Mouse (Mus musculus) C2C12 (cell line): ENCODE measurements around the gene Ppef1. TPM values are rescaled to one million over a fixed set of nuclear protein-coding genes. Genes with fewer than 3 reads are reported as not detected.

Experiments used
- H3K27me3 ChIP-seq: one replicate; pipeline ENCODE4 v1.6.1; 2011; ENCODE audit not compliant: control insufficient read depth, insufficient read depth, insufficient read length
- H3K36me3 ChIP-seq: one replicate; pipeline ENCODE4 v1.6.1; 2011; ENCODE audit not compliant: control insufficient read depth, insufficient read depth
- H3K4me3 ChIP-seq: one replicate; pipeline ENCODE4 v1.5.1; 2011; ENCODE audit warnings: mild to moderate bottlenecking, control low read depth; ENCODE audit not compliant: poor library complexity, insufficient read depth, severe bottlenecking
- H3K79me2 ChIP-seq: one replicate; pipeline ENCODE4 v1.6.1; 2011; ENCODE audit not compliant: control insufficient read depth, insufficient read depth
- H3K79me3 ChIP-seq: one replicate; pipeline ENCODE4 v1.6.1; 2011; ENCODE audit warnings: low read depth, control low read depth
- H3ac ChIP-seq: one replicate; pipeline ENCODE3; 2011; ENCODE audit warnings: low read depth; ENCODE audit not compliant: control insufficient read depth, insufficient read length
- CEBPB ChIP-seq: IDR thresholded peaks from one replicate; pipeline ENCODE4 v1.6.1; 2011; ENCODE audit warnings: low read depth, mild to moderate bottlenecking, control low read depth, moderate library complexity
- CTCF ChIP-seq: IDR thresholded peaks from one replicate; pipeline ENCODE4 v1.5.1; 2011; ENCODE audit not compliant: control insufficient read depth, insufficient read depth, insufficient read length
- FOSL1 ChIP-seq: IDR thresholded peaks from one replicate; pipeline ENCODE4 v1.8.0; 2011; ENCODE audit warnings: mild to moderate bottlenecking, low read length; ENCODE audit not compliant: poor library complexity, insufficient read depth, severe bottlenecking
- MAX ChIP-seq: IDR thresholded peaks from one replicate; pipeline ENCODE4 v1.6.1; 2011; ENCODE audit warnings: mild to moderate bottlenecking, control low read depth
- MYOD1 ChIP-seq: IDR thresholded peaks from one replicate; pipeline ENCODE4 v1.6.1; 2011; ENCODE audit warnings: low read depth; ENCODE audit not compliant: control insufficient read depth, insufficient read length
- MYOG ChIP-seq: IDR thresholded peaks from one replicate; pipeline ENCODE4 v1.6.1; 2011; ENCODE audit not compliant: control insufficient read depth, insufficient read length; ENCODE audit errors: extremely low read depth
- USF1 ChIP-seq: IDR thresholded peaks from one replicate; pipeline ENCODE4 v1.6.1; 2011; ENCODE audit warnings: low read depth, mild to moderate bottlenecking, control low read depth, moderate library complexity
- polyA plus RNA-seq: library from polyadenylated mRNA; unstranded; fragments of >200 nt; fragmentation: generic; extraction: Trizol; gene quantifications from one replicate; pipeline ENCODE4 v1.2.1, GENCODE M21; 2012; ENCODE audit warnings: missing spikeins

Gene Ppef1
- polyA plus RNA-seq, 1 experiment = 0.19 TPM

DNA sequence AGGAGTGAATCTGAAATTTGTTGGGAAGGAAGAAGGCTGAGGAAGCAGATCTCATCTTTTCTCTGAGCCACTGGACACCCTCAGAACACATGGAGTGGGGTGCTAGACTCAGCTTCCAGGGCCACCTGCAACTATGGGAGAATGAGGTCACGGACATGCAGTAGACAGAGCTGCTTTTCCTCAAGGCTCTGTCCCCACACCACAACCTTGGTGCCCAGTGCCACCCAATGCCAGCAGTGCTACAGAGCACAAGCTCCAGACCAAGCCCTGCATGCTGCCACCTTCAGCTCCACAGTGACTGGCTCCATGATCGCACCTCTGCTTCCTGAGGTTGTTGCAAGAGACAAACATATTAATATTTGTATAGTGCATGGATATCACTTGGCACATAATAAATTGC lies 132.2 kb downstream of the Ppef1 start:
- no peak for TF ChIP-seq USF1
- no peak for TF ChIP-seq MYOD1
- H3K79me3 ChIP-seq = no peaks in the 10 kb centered on the region
- H3K27me3 ChIP-seq = no peaks in the 10 kb centered on the region
- no peaks in the 10 kb centered on the region for H3K79me2 ChIP-seq
- H3ac ChIP-seq = no peak overlapping the region
- H3K36me3 ChIP-seq = no peaks in the 10 kb centered on the region
- H3K4me3 ChIP-seq = no peak overlapping the region

DNA sequence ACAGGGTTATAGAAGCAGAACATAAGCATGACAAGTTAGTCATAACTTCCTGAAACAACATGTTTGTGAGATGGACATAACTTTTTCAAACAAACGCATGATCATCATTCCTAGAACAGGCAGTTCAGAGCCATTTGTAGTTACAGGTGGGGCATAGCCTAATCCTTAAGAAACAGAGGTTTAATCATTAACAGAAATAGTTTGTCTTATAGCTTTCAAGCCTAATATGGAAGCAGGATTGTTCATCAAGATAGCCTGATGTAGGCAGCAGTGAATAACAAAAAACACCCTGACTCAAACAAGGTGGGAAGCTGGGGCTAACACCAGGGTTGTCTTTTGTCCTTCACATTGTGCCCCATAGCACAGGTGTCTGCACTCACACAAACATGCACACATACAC lies 132.8 kb downstream of the Ppef1 start:
- H3K79me3 ChIP-seq = no peaks in the 10 kb centered on the region
- H3ac ChIP-seq = no peak overlapping the region
- no peaks in the 10 kb centered on the region for H3K36me3 ChIP-seq
- H3K27me3 ChIP-seq = no peaks in the 10 kb centered on the region
- H3K79me2 ChIP-seq = no peaks in the 10 kb centered on the region
- H3K4me3 ChIP-seq = no peak overlapping the region
- no peak for TF ChIP-seq CTCF
- no peak for TF ChIP-seq USF1
- no peak for TF ChIP-seq MYOD1
- no peak for TF ChIP-seq MYOG
- TF ChIP-seq CEBPB = no peak
- TF ChIP-seq MAX = no peak
- no peak for TF ChIP-seq FOSL1

DNA sequence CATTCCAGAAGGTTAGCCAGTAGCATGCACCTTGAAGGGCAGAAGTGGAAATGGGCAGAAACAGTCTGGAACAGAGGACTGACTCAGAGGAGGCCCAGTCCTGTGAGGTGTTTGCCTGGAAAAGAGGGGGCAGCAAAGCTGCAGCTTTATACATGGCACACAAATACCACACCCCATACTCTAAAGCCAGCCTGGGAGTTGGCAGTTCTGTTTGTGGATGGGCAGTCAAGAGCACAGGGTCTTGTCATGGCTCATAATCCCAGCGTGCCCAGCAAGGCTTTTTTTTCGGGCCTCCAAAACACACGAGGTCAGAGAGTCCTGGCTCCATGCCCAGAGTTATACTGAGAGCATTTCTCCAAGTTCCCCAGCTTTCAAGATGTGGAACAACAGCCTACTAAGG lies 134.5 kb downstream of the Ppef1 start:
- Histone ChIP-seq H3ac (no peak overlapping the region), H3K79me3 (no peaks in the 10 kb centered on the region), H3K27me3 (no peaks in the 10 kb centered on the region), H3K36me3 (no peaks in the 10 kb centered on the region), H3K79me2 (no peaks in the 10 kb centered on the region), H3K4me3 (no peak overlapping the region)
- TF ChIP-seq CEBPB (no peak), MAX (no peak), FOSL1 (no peak), CTCF (no peak), USF1 (no peak), MYOG (no peak), MYOD1 (no peak)

DNA sequence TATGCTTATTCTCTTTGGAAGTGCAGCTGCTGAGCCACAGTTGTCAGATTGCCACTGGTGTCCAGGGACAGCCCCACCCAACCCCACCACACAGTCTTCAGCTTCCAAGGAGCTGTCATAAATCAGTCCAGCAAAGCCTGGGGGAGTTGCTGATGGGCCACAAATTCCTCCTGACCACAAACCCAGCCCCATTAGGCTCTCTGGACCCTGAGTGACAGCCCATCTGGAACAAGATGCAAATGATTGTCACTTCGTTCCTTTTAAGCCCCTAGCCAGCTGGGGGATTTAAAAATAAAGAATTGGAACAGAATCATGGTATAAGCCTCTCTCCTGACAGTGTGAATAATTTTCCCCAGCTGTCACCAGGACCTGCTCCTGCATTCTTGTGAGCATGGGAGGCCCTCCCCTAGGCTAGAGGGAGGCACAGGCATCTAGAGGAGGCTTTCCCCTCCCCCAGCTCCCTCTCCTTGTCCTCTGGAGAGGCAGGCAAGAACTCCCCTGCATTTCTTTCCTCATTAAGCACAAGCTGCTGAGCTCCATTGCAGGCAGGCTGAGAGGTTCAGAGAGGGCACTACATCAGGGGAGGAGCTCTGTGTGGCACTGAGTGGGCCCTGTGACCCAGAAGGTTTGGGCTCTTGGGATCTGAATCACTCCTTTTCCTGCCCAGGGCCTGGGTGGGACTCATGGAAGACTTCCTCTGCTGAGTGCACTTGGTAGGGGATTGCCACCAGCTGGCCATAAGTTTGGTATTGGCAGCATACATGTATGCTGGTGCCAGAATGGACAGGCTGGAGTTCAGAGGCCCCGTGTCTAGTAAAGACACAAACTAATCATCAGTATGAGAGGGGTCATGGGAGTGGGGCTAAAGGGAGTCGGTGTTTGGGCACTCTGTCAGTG lies 136.8 kb downstream of the Ppef1 start:
- Histone ChIP-seq H3K79me2 (no peaks in the 10 kb centered on the region), H3K79me3 (no peaks in the 10 kb centered on the region), H3K27me3 (no peaks in the 10 kb centered on the region), H3K4me3 (no peak overlapping the region), H3ac (no peak overlapping the region), H3K36me3 (no peaks in the 10 kb centered on the region)
- TF ChIP-seq MYOD1 = peak; percentile 46
- no peak for TF ChIP-seq USF1

DNA sequence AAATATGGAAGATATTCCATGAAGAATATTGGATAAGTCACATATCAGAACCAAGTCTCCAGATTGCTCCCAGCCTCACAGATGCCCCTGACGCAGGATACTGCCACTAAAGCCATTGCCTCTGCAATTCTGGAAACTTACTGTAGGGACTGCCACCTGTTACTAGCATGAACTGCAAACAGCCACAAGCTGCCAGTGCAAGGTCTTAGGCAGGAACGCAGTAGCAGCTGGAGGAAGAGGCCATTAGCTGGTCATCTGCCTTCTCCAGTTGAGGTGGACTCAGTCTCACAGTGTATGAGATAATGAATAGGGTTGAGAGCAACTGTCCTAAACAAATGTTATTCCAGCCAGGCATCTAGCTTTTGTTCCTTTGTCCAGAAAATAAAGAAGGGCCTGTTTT lies 137.5 kb downstream of the Ppef1 start:
- no peak overlapping the region for H3ac ChIP-seq
- no peaks in the 10 kb centered on the region for H3K79me3 ChIP-seq
- no peak for TF ChIP-seq USF1
- TF ChIP-seq CEBPB = no peak
- TF ChIP-seq MAX = no peak
- no peak for TF ChIP-seq CTCF
- TF ChIP-seq MYOG = no peak
- no peaks in the 10 kb centered on the region for H3K36me3 ChIP-seq
- H3K4me3 ChIP-seq = no peak overlapping the region
- no peaks in the 10 kb centered on the region for H3K79me2 ChIP-seq
- no peaks in the 10 kb centered on the region for H3K27me3 ChIP-seq

DNA sequence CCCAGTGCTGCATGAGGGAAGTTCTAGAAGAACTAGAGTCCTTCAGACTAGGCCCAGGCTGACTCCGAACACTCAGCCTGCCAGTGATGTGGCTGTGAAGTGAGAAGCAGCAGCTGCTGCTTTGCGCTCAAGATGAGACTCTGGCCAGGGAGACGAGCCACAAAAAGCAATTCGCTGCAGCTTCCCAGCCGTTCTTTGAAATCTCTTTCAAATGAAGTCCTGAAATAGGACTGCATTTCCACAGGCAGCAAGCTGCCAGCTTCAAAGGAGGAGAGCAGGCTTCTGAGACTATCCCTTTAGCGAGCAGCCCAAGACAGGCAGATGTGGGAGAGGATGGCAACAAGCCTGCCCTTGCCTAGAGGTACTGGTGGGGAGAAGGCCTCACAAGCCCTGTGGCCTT lies 142.6 kb downstream of the Ppef1 start:
- Histone ChIP-seq H3K79me2 (no peaks in the 10 kb centered on the region), H3K79me3 (no peaks in the 10 kb centered on the region), H3ac (no peak overlapping the region), H3K4me3 (no peak overlapping the region), H3K27me3 (no peaks in the 10 kb centered on the region), H3K36me3 (no peaks in the 10 kb centered on the region)
- no peak for TF ChIP-seq CTCF
- no peak for TF ChIP-seq MAX
- no peak for TF ChIP-seq FOSL1
- TF ChIP-seq MYOG = no peak
- no peak for TF ChIP-seq CEBPB
- TF ChIP-seq USF1 = no peak
- TF ChIP-seq MYOD1 = no peak
